Mouse (Mus musculus): ENCODE measurements around the gene Stag1. TPM values are rescaled to one million over a fixed set of nuclear protein-coding genes. Genes with fewer than 3 reads are reported as not detected.
A peak's percentile ranks its signal among the peaks of the same experiment; 100 is the strongest.

Stag1 gene
- polyA plus RNA-seq (2014; fragmentation: Nextera tagmentation; extraction: Ambion mirVana), result 66.1 and 70.3 TPM in 2 replicates

GRCm38 (mm10) chr9:100597546-100597945, at the start of gene Stag1:
TSS of gene Stag1 (plus strand) at chr9:100597798.
- Histone ChIP-seq H3K36me3 (ENCODE audit: control insufficient read depth, insufficient read depth, low read length) (no peaks in the 10 kb centered on the region), H3K9me3 (ENCODE audit: control insufficient read depth, low read depth, low read length) (no peaks in the 10 kb centered on the region), H3K27ac (ENCODE audit: low read length) (no peak within 1 kb of the TSS), H3K4me2 (replicated peaks; ENCODE audit: low read depth, low read length) (no peak within 1 kb of the TSS), H3K4me1 (ENCODE audit: control insufficient read depth, insufficient read depth, low read length) (no peaks in the 10 kb centered on the region), H3K27me3 (ENCODE audit: control insufficient read depth, insufficient read depth, low read length) (no peaks in the 10 kb centered on the region), H3K9ac (replicated peaks; ENCODE audit: low read depth, low read length) (no peak within 1 kb of the TSS), H3K4me3 (ENCODE audit: low read depth, low read length) (no peak within 1 kb of the TSS)
- 85% methylated on average over 8 of the region's 8 CpGs for WGBS
- no peak for ATAC-seq (ENCODE audit: insufficient number of reproducible peaks, insufficient read depth, low FRiP score, low read depth)

- Histone ChIP-seq H3K4me3 (ENCODE audit: low read depth, low read length) (no peak overlapping the region), H3K27ac (ENCODE audit: low read length) (no peak overlapping the region), H3K9ac (replicated peaks; ENCODE audit: low read depth, low read length) (no peak overlapping the region), H3K4me2 (replicated peaks; ENCODE audit: low read depth, low read length) (no peak overlapping the region), H3K36me3 (ENCODE audit: control insufficient read depth, insufficient read depth, low read length) (no peaks in the 10 kb centered on the region), H3K9me3 (ENCODE audit: control insufficient read depth, low read depth, low read length) (peaks cover 8% of the 10 kb centered on the region; the same call in 1 of the 2 replicates), H3K27me3 (ENCODE audit: control insufficient read depth, insufficient read depth, low read length) (no peaks in the 10 kb centered on the region), H3K4me1 (ENCODE audit: control insufficient read depth, insufficient read depth, low read length) (peaks cover 11% of the 10 kb centered on the region)
- ATAC-seq (ENCODE audit: insufficient number of reproducible peaks, insufficient read depth, low FRiP score, low read depth), result no peak
- WGBS, result 94% methylated on average over 2 of the region's 2 CpGs
Observed at GRCm38 (mm10) chr9:100548313-100548712, 49.3 kb upstream of the Stag1 start.

GRCm38 (mm10) chr9:100555686-100556085, 41.9 kb upstream of the Stag1 start:
- Histone ChIP-seq H3K9ac (replicated peaks; ENCODE audit: low read depth, low read length) (no peak overlapping the region), H3K4me2 (replicated peaks; ENCODE audit: low read depth, low read length) (no peak overlapping the region), H3K27ac (ENCODE audit: low read length) (no peak overlapping the region), H3K27me3 (ENCODE audit: control insufficient read depth, insufficient read depth, low read length) (no peaks in the 10 kb centered on the region), H3K4me1 (ENCODE audit: control insufficient read depth, insufficient read depth, low read length) (no peaks in the 10 kb centered on the region), H3K9me3 (ENCODE audit: control insufficient read depth, low read depth, low read length) (0 out of 2 replicates have a peak, but pooled peaks cover 3% of the 10 kb centered on the region), H3K36me3 (ENCODE audit: control insufficient read depth, insufficient read depth, low read length) (no peaks in the 10 kb centered on the region), H3K4me3 (ENCODE audit: low read depth, low read length) (no peak overlapping the region)
- no peak for ATAC-seq (ENCODE audit: insufficient number of reproducible peaks, insufficient read depth, low FRiP score, low read depth)
- 57% methylated on average over 5 of the region's 5 CpGs for WGBS

GRCm38 (mm10) chr9:100558023-100558573, 39.5 kb upstream of the Stag1 start:
- WGBS, result 77% methylated on average over 4 of the region's 4 CpGs
- Histone ChIP-seq H3K36me3 (ENCODE audit: control insufficient read depth, insufficient read depth, low read length) (no peaks in the 10 kb centered on the region), H3K9me3 (ENCODE audit: control insufficient read depth, low read depth, low read length) (0 out of 2 replicates have a peak, but pooled peaks cover 1% of the 10 kb centered on the region), H3K27me3 (ENCODE audit: control insufficient read depth, insufficient read depth, low read length) (no peaks in the 10 kb centered on the region), H3K9ac (replicated peaks; ENCODE audit: low read depth, low read length) (no peak overlapping the region), H3K4me2 (replicated peaks; ENCODE audit: low read depth, low read length) (no peak overlapping the region), H3K4me1 (ENCODE audit: control insufficient read depth, insufficient read depth, low read length) (no peaks in the 10 kb centered on the region), H3K27ac (ENCODE audit: low read length) (no peak overlapping the region), H3K4me3 (ENCODE audit: low read depth, low read length) (no peak overlapping the region)
- no peak for ATAC-seq (ENCODE audit: insufficient number of reproducible peaks, insufficient read depth, low FRiP score, low read depth)

- Histone ChIP-seq H3K9me3 (ENCODE audit: control insufficient read depth, low read depth, low read length) (no peaks in the 10 kb centered on the region), H3K4me3 (ENCODE audit: low read depth, low read length) (no peak overlapping the region), H3K27ac (ENCODE audit: low read length) (no peak overlapping the region), H3K9ac (replicated peaks; ENCODE audit: low read depth, low read length) (no peak overlapping the region), H3K4me1 (ENCODE audit: control insufficient read depth, insufficient read depth, low read length) (no peaks in the 10 kb centered on the region), H3K4me2 (replicated peaks; ENCODE audit: low read depth, low read length) (no peak overlapping the region), H3K27me3 (ENCODE audit: control insufficient read depth, insufficient read depth, low read length) (no peaks in the 10 kb centered on the region), H3K36me3 (ENCODE audit: control insufficient read depth, insufficient read depth, low read length) (no peaks in the 10 kb centered on the region)
- no peak for ATAC-seq (ENCODE audit: insufficient number of reproducible peaks, insufficient read depth, low FRiP score, low read depth)
Observed at GRCm38 (mm10) chr9:100558991-100559390, 38.6 kb upstream of the Stag1 start.

- Histone ChIP-seq H3K9ac (replicated peaks; ENCODE audit: low read depth, low read length) (no peak overlapping the region), H3K36me3 (ENCODE audit: control insufficient read depth, insufficient read depth, low read length) (no peaks in the 10 kb centered on the region), H3K4me3 (ENCODE audit: low read depth, low read length) (no peak overlapping the region), H3K27me3 (ENCODE audit: control insufficient read depth, insufficient read depth, low read length) (no peaks in the 10 kb centered on the region), H3K27ac (ENCODE audit: low read length) (no peak overlapping the region), H3K9me3 (ENCODE audit: control insufficient read depth, low read depth, low read length) (no peaks in the 10 kb centered on the region), H3K4me2 (replicated peaks; ENCODE audit: low read depth, low read length) (no peak overlapping the region), H3K4me1 (ENCODE audit: control insufficient read depth, insufficient read depth, low read length) (no peaks in the 10 kb centered on the region)
- no peak for ATAC-seq (ENCODE audit: insufficient number of reproducible peaks, insufficient read depth, low FRiP score, low read depth)
- WGBS, result 85% methylated on average over 10 of the region's 10 CpGs
Observed at GRCm38 (mm10) chr9:100560251-100560890, 37.2 kb upstream of the Stag1 start.

GRCm38 (mm10) chr9:100569798-100570625, 27.6 kb upstream of the Stag1 start:
- WGBS, result 15% methylated on average over 32 of the region's 32 CpGs
- H3K9me3 ChIP-seq (ENCODE audit: control insufficient read depth, low read depth, low read length), result no peaks in the 10 kb centered on the region
- peak overlapping the region; percentile 73 for H3K4me3 ChIP-seq (ENCODE audit: low read depth, low read length)
- no peaks in the 10 kb centered on the region for H3K36me3 ChIP-seq (ENCODE audit: control insufficient read depth, insufficient read depth, low read length)
- peak overlapping the region; percentile 48 for H3K9ac ChIP-seq (replicated peaks; ENCODE audit: low read depth, low read length)
- H3K4me2 ChIP-seq (replicated peaks; ENCODE audit: low read depth, low read length), result peak overlapping the region; percentile 90
- ATAC-seq (ENCODE audit: insufficient number of reproducible peaks, insufficient read depth, low FRiP score, low read depth), result peak; percentile 71; the same call in 1 of the 2 replicates
- peak overlapping the region; percentile 45; the same call in 1 of the 2 replicates for H3K27ac ChIP-seq (ENCODE audit: low read length)
- no peaks in the 10 kb centered on the region for H3K27me3 ChIP-seq (ENCODE audit: control insufficient read depth, insufficient read depth, low read length)
- peaks cover 7% of the 10 kb centered on the region; the same call in 1 of the 2 replicates for H3K4me1 ChIP-seq (ENCODE audit: control insufficient read depth, insufficient read depth, low read length)

GRCm38 (mm10) chr9:100570626-100571233, 26.9 kb upstream of the Stag1 start, which contains the start of gene Slc35g2:
TSS of gene Slc35g2 (minus strand) at chr9:100571090.
- WGBS, result under 1% methylated on average over 53 of the region's 55 CpGs
- H3K27ac ChIP-seq (ENCODE audit: low read length), result peak within 1 kb of the TSS; percentile 45; the same call in 1 of the 2 replicates
- peak; percentile 81 for ATAC-seq (ENCODE audit: insufficient number of reproducible peaks, insufficient read depth, low FRiP score, low read depth)

More at GRCm38 (mm10) chr9:100570626-100571233, 26.9 kb upstream of the Stag1 start, which contains the start of gene Slc35g2:
- Histone ChIP-seq H3K9ac (replicated peaks; ENCODE audit: low read depth, low read length) (peak within 1 kb of the TSS; percentile 48), H3K4me3 (ENCODE audit: low read depth, low read length) (peak within 1 kb of the TSS; percentile 73), H3K4me1 (ENCODE audit: control insufficient read depth, insufficient read depth, low read length) (peaks cover 7% of the 10 kb centered on the region; the same call in 1 of the 2 replicates), H3K36me3 (ENCODE audit: control insufficient read depth, insufficient read depth, low read length) (no peaks in the 10 kb centered on the region), H3K27me3 (ENCODE audit: control insufficient read depth, insufficient read depth, low read length) (no peaks in the 10 kb centered on the region), H3K4me2 (replicated peaks; ENCODE audit: low read depth, low read length) (peak within 1 kb of the TSS; percentile 90), H3K9me3 (ENCODE audit: control insufficient read depth, low read depth, low read length) (no peaks in the 10 kb centered on the region)
